Mouse (Mus musculus) CD4-positive, CD25-positive, alpha-beta regulatory T cell, adult 2 months (primary cell): ENCODE results near the gene Gja3.
"Not testable (repeated sequence)": the region's sequence is repeated elsewhere in the genome, so short reads cannot be mapped to it uniquely, and the experiment has no call there.

ENCODE experiments used
- DNase-seq: peaks from one replicate; pipeline ENCODE4 v3.0.0-alpha.2; 2012; ENCODE audit warnings: low read depth, low spot score

Gene Gja3

GRCm38 (mm10) chr14:57034135-57034534 lies 23.8 kb downstream of the Gja3 start:
- no peak for DNase-seq

- DNase-seq = no peak
These were observed 25.1 kb downstream of the Gja3 start for GRCm38 (mm10) chr14:57032850-57033249.

GRCm38 (mm10) chr14:57018436-57018835 lies 39.5 kb downstream of the Gja3 start:
- no peak for DNase-seq

- DNase-seq = not testable (repeated sequence)
These were observed 41.1 kb downstream of the Gja3 start for GRCm38 (mm10) chr14:57016806-57017205.

GRCm38 (mm10) chr14:56988621-56989020 lies 69.3 kb downstream of the Gja3 start:
- no peak for DNase-seq
